Mouse (Mus musculus): ENCODE measurements at regions not wholly inside any gene's neighbourhood (a gene's known extent, or its start where the extent isn't known, plus 50 kb on each side); places are given as distances from the start of the nearest gene placed in this dataset.

DNA sequence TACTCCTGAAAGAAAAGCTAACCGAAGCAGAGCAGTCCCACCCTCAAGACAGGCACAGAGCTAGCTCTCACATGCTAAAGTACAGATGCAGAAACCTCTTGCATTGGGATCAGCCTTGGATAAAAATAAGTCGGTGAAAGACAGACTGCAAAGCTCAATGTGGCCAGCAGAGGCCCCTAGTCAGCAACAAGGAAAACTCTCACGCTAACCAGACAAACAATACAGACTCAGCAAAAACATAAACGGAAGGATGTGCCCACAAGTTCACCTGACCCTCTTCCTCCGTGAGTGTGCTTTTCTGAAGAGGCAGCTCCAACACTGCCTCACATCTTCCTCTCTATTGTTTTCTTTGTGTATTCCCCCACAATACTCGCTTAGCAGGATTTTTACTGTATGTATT is 77.8 kb downstream of the Rpia start:
- TF ChIP-seq CTCF (IDR thresholded peaks at IDR 0.05) (peak; percentile 81), EP300 (IDR thresholded peaks at IDR 0.05) (no peak)

Data from lung, postnatal 0 days (tissue).